Mouse (Mus musculus) T-cell, adult 2 months (primary cell): ENCODE results near the gene Ptms.

Experiments used
- DNase-seq: peaks from one replicate; pipeline ENCODE4 v3.0.0; 2022; ENCODE audit warnings: low spot score

The Ptms gene

GRCm38 (mm10) chr6:124919695-124920317, at the start of gene Ptms:
Ptms (minus strand) TSS chr6:124920103.
- no peak for DNase-seq

GRCm38 (mm10) chr6:124967766-124968165, 47.9 kb upstream of the Ptms start:
- peak; percentile 54 for DNase-seq

GRCm38 (mm10) chr6:124966466-124967118, 46.7 kb upstream of the Ptms start:
- DNase-seq = peak; percentile 18

- DNase-seq = no peak
These were observed 45.8 kb upstream of the Ptms start for GRCm38 (mm10) chr6:124965747-124966146.

GRCm38 (mm10) chr6:124965088-124965719, 45.3 kb upstream of the Ptms start, which contains the start of gene Cops7a:
Cops7a (minus strand) TSS chr6:124965538.
- peak; percentile 96 for DNase-seq

- peak; percentile 25 for DNase-seq
These were observed 44.7 kb upstream of the Ptms start for GRCm38 (mm10) chr6:124964638-124965037.

- no peak for DNase-seq
These were observed 41.1 kb upstream of the Ptms start for GRCm38 (mm10) chr6:124961021-124961420.

- DNase-seq = no peak
These were observed 40.1 kb upstream of the Ptms start for GRCm38 (mm10) chr6:124959960-124960359.

- DNase-seq = no peak
These were observed 38.2 kb upstream of the Ptms start for GRCm38 (mm10) chr6:124958127-124958526.

- no peak for DNase-seq
These were observed 35.3 kb upstream of the Ptms start for GRCm38 (mm10) chr6:124955212-124955611.

- DNase-seq = no peak
These were observed 34.2 kb upstream of the Ptms start for GRCm38 (mm10) chr6:124953991-124954715.

GRCm38 (mm10) chr6:124943526-124943925, 23.6 kb upstream of the Ptms start:
- no peak for DNase-seq

GRCm38 (mm10) chr6:124941679-124942078, 21.8 kb upstream of the Ptms start:
- no peak for DNase-seq

GRCm38 (mm10) chr6:124938554-124938953, 18.7 kb upstream of the Ptms start:
- no peak for DNase-seq

- DNase-seq = no peak
These were observed 17.6 kb upstream of the Ptms start for GRCm38 (mm10) chr6:124937493-124937892.

GRCm38 (mm10) chr6:124936681-124937080, 16.8 kb upstream of the Ptms start:
- no peak for DNase-seq

GRCm38 (mm10) chr6:124934670-124935069, 14.8 kb upstream of the Ptms start:
- no peak for DNase-seq

GRCm38 (mm10) chr6:124933127-124933526, 13.2 kb upstream of the Ptms start:
- DNase-seq = no peak

GRCm38 (mm10) chr6:124932314-124932695, 12.4 kb upstream of the Ptms start:
- no peak for DNase-seq

- peak; percentile 31 for DNase-seq
These were observed 11.8 kb upstream of the Ptms start for GRCm38 (mm10) chr6:124931525-124932313.

GRCm38 (mm10) chr6:124930754-124931524, 11.0 kb upstream of the Ptms start, which contains the start of gene Mlf2:
Mlf2 (plus strand) TSS chr6:124931386.
- peak; percentile 97 for DNase-seq
